Mouse (Mus musculus): ENCODE results near the gene Uqcc2.

The Uqcc2 gene

GRCm38 (mm10) chr17:27121781-27122180, 11.9 kb downstream of the Uqcc2 start:
- DNase-seq = no peak

GRCm38 (mm10) chr17:27121266-27121665, 12.4 kb downstream of the Uqcc2 start:
- no peak for DNase-seq

- peak; percentile 36 for DNase-seq
Measured at GRCm38 (mm10) chr17:27120561-27121024, 13.1 kb downstream of the Uqcc2 start.

GRCm38 (mm10) chr17:27119954-27120353, 13.8 kb downstream of the Uqcc2 start:
- no peak for DNase-seq

GRCm38 (mm10) chr17:27119540-27119895, 14.2 kb downstream of the Uqcc2 start:
- DNase-seq = no peak

- DNase-seq = no peak
Measured at GRCm38 (mm10) chr17:27118676-27119539, 14.8 kb downstream of the Uqcc2 start.

GRCm38 (mm10) chr17:27110072-27110471, 23.6 kb downstream of the Uqcc2 start:
- no peak for DNase-seq

GRCm38 (mm10) chr17:27107936-27108335, 25.8 kb downstream of the Uqcc2 start:
- no peak for DNase-seq

GRCm38 (mm10) chr17:27106745-27107144, 27.0 kb downstream of the Uqcc2 start:
- no peak for DNase-seq

GRCm38 (mm10) chr17:27105698-27106470, 27.8 kb downstream of the Uqcc2 start:
- DNase-seq = no peak

- DNase-seq = no peak
Measured at GRCm38 (mm10) chr17:27101675-27102074, 32.0 kb downstream of the Uqcc2 start.

GRCm38 (mm10) chr17:27095690-27096089, 38.0 kb downstream of the Uqcc2 start:
- DNase-seq = peak; percentile 20

GRCm38 (mm10) chr17:27090068-27090467, 43.6 kb downstream of the Uqcc2 start:
- no peak for DNase-seq

- DNase-seq = no peak
Measured at GRCm38 (mm10) chr17:27087426-27087825, 46.3 kb downstream of the Uqcc2 start.

GRCm38 (mm10) chr17:27085676-27086075, 48.0 kb downstream of the Uqcc2 start:
- DNase-seq = peak; percentile 30

- DNase-seq = no peak
Measured at GRCm38 (mm10) chr17:27083601-27084000, 50.1 kb downstream of the Uqcc2 start.

GRCm38 (mm10) chr17:27082796-27083195, 50.9 kb downstream of the Uqcc2 start:
- no peak for DNase-seq

GRCm38 (mm10) chr17:27081868-27082267, 51.8 kb downstream of the Uqcc2 start:
- no peak for DNase-seq

GRCm38 (mm10) chr17:27078499-27078898, 55.2 kb downstream of the Uqcc2 start:
- no peak for DNase-seq

GRCm38 (mm10) chr17:27077920-27078319, 55.8 kb downstream of the Uqcc2 start:
- no peak for DNase-seq

GRCm38 (mm10) chr17:27077133-27077532, 56.6 kb downstream of the Uqcc2 start:
- no peak for DNase-seq

GRCm38 (mm10) chr17:27074849-27075745, 58.6 kb downstream of the Uqcc2 start:
- DNase-seq = no peak

GRCm38 (mm10) chr17:27074236-27074635, 59.5 kb downstream of the Uqcc2 start:
- DNase-seq = no peak

Measured in kidney, adult 11 months (tissue).